Mouse (Mus musculus): ENCODE measurements at regions not wholly inside any gene's neighbourhood (a gene's known extent, or its start where the extent isn't known, plus 50 kb on each side); places are given as distances from the start of the nearest gene placed in this dataset.

DNA sequence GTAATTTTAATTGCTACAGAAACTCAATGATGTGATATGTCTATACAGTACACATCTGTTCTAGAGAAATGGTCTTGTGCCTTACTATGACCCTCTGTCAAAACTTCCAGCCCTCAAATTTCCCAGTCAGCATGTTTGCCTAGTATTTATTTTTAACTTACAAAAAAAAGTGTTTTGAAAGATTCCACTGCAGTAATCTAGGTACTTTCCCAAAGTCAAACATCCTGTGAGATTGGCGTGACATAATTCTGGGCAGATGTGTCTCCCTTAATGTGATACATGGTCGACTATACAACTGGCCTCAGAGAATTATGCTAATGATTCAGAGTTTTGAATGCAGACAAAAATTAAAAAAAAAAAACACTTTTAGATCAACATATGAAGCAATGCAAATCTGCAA lies 856.8 kb downstream of the Slc4a3 start:
- Histone ChIP-seq H3K4me3 (replicated peaks; ENCODE audit: low read length) (no peak overlapping the region), H3K9me3 (ENCODE audit: control insufficient read depth, low read length) (no peaks in the 10 kb centered on the region), H3K27ac (no peak overlapping the region), H3K4me1 (replicated peaks; ENCODE audit: control insufficient read depth, insufficient read depth, low read length) (no peaks in the 10 kb centered on the region), H3K27me3 (ENCODE audit: control insufficient read depth, insufficient read depth, low read length) (no peaks in the 10 kb centered on the region), H3K4me2 (replicated peaks) (no peak overlapping the region), H3K36me3 (replicated peaks; ENCODE audit: control insufficient read depth, insufficient read depth) (no peaks in the 10 kb centered on the region), H3K9ac (no peak overlapping the region)
- peak; percentile 21 for DNase-seq (ENCODE audit: low spot score)
- no peak for ATAC-seq (ENCODE audit: low FRiP score)
- WGBS: 70% methylated on average over 2 of the region's 2 CpGs

DNA sequence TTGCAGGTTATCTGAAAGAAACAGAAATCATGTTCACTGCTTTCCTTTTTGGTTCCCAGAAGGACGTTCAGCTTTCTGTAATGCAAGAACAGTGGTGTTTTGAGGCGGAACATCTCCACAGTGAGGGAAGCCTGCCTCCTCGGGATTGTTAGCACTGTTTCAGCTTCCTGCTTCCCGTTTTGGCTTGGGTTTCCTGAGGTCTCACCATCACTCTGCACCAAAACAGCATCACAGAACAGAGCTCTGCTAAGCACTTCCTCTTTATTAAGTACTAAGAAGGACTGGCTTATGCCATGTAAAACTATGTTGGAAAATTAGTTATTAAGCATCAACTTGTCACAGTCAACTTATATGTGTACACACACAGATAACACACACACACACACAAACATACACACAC lies 857.9 kb downstream of the Slc4a3 start:
- Histone ChIP-seq H3K4me3 (replicated peaks; ENCODE audit: low read length) (no peak overlapping the region), H3K27me3 (ENCODE audit: control insufficient read depth, insufficient read depth, low read length) (no peaks in the 10 kb centered on the region), H3K9me3 (ENCODE audit: control insufficient read depth, low read length) (no peaks in the 10 kb centered on the region), H3K4me1 (replicated peaks; ENCODE audit: control insufficient read depth, insufficient read depth, low read length) (no peaks in the 10 kb centered on the region), H3K27ac (no peak overlapping the region), H3K9ac (no peak overlapping the region), H3K36me3 (replicated peaks; ENCODE audit: control insufficient read depth, insufficient read depth) (no peaks in the 10 kb centered on the region), H3K4me2 (replicated peaks) (no peak overlapping the region)
- peak; percentile 17 for DNase-seq (ENCODE audit: low spot score)
- WGBS: 78% methylated on average over 4 of the region's 4 CpGs
- ATAC-seq (ENCODE audit: low FRiP score): no peak

DNA sequence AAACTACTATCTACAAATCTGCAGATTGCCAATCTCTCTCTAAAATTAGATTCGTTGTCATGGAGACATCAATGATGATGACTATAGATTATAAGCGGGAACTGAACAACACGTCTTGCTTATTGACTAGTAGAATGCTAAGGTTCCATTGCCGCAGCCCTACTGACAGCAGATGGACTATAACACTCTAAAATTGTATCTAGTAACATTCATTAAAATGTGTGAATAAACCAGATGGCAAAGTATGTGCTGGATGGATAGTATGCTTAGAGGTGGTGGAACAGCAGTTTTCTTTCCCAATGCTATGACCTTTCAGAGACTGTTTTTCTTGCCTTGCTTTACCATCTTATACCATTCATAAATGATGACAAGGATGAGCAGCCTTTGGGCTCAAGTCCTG lies 864.7 kb downstream of the Slc4a3 start:
- 88% methylated on average over 4 of the region's 4 CpGs for WGBS
- H3K27me3 ChIP-seq (ENCODE audit: control insufficient read depth, insufficient read depth, low read length): no peaks in the 10 kb centered on the region
- H3K36me3 ChIP-seq (replicated peaks; ENCODE audit: control insufficient read depth, insufficient read depth): no peaks in the 10 kb centered on the region
- H3K27ac ChIP-seq: no peak overlapping the region
- ATAC-seq (ENCODE audit: low FRiP score) (no peak), DNase-seq (ENCODE audit: low spot score) (no peak)
- H3K9me3 ChIP-seq (ENCODE audit: control insufficient read depth, low read length): no peaks in the 10 kb centered on the region
- H3K4me3 ChIP-seq (replicated peaks; ENCODE audit: low read length): no peak overlapping the region
- no peak overlapping the region for H3K4me2 ChIP-seq (replicated peaks)
- H3K9ac ChIP-seq: no peak overlapping the region
- H3K4me1 ChIP-seq (replicated peaks; ENCODE audit: control insufficient read depth, insufficient read depth, low read length): no peaks in the 10 kb centered on the region

DNA sequence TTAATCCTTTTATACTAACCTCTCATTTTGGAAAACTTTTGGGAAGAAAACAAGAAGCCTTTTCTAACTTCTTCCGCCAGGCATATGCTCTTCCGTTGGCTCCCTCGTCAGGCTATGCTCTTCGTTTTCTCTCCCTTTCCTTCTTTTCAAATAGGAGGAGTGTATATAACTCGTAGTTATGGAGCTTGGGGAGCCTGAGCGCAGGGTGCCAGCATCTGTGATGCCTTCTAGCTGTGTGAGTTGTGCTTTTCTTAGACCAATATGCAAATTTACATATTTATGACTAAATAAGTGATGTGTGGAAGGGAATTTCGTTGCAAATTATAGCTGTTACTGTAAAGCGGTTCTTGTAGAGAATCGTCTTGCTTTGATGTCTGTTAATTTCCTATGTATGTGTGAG lies 874.5 kb downstream of the Slc4a3 start:
- Histone ChIP-seq H3K27me3 (ENCODE audit: control insufficient read depth, insufficient read depth, low read length) (no peaks in the 10 kb centered on the region), H3K9ac (no peak overlapping the region), H3K36me3 (replicated peaks; ENCODE audit: control insufficient read depth, insufficient read depth) (no peaks in the 10 kb centered on the region), H3K9me3 (ENCODE audit: control insufficient read depth, low read length) (no peaks in the 10 kb centered on the region), H3K27ac (no peak overlapping the region), H3K4me3 (replicated peaks; ENCODE audit: low read length) (no peak overlapping the region), H3K4me1 (replicated peaks; ENCODE audit: control insufficient read depth, insufficient read depth, low read length) (no peaks in the 10 kb centered on the region), H3K4me2 (replicated peaks) (no peak overlapping the region)
- no peak for ATAC-seq (ENCODE audit: low FRiP score)
- WGBS: 87% methylated on average over 9 of the region's 9 CpGs
- DNase-seq (ENCODE audit: low spot score): no peak

DNA sequence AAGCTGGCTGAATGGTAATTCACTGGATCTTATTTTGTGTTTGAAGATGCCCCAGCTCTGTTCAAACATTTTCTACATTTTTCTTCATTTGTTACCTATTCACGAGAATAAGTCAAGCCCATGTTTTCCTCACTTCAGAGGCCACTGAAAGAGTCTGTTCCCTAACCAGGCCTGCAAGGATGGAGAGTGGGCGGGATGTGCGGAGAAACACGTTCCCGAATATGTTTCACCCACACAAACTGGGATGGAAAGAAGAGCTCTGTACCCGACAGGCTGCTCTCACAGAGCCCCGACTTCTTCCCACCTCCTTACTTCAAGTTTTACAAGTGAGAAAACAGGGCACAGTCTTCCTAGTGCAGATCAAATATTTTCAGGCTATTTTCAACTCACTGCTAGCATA lies 881.4 kb downstream of the Slc4a3 start:
- no peak overlapping the region for H3K27ac ChIP-seq
- DNase-seq (ENCODE audit: low spot score) (no peak), ATAC-seq (ENCODE audit: low FRiP score) (no peak)
- no peaks in the 10 kb centered on the region for H3K4me1 ChIP-seq (replicated peaks; ENCODE audit: control insufficient read depth, insufficient read depth, low read length)
- 83% methylated on average over 7 of the region's 7 CpGs for WGBS
- no peak overlapping the region for H3K4me3 ChIP-seq (replicated peaks; ENCODE audit: low read length)
- no peaks in the 10 kb centered on the region for H3K27me3 ChIP-seq (ENCODE audit: control insufficient read depth, insufficient read depth, low read length)
- no peak overlapping the region for H3K9ac ChIP-seq
- H3K36me3 ChIP-seq (replicated peaks; ENCODE audit: control insufficient read depth, insufficient read depth): no peaks in the 10 kb centered on the region
- H3K4me2 ChIP-seq (replicated peaks): no peak overlapping the region
- H3K9me3 ChIP-seq (ENCODE audit: control insufficient read depth, low read length): no peaks in the 10 kb centered on the region

DNA sequence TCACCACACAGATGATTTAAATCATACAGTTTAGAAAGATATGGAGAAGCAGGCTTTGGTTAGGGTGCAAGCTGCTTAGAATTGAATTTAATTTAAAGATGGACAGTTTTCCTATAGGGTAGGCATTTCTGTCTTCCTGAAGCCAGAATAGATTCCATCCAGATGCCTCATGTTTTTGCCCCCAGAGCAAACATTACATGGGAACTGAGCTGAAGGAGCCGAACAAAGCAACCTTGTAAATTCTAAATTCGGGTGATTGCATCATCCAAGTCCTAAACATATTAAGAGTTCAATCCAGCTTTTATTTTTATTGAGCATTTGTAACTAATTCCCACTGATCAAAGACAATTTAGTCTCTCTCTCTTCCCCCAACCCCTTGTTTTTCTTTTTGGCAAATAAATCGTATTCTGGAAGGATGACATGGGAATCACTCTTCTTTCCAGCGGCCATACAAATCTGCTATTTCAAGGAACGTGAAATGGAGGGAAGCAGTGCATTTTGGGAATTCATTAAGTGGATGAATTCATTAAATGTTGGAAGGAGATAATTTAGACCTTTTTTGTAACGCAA lies 884.1 kb downstream of the Slc4a3 start:
- Histone ChIP-seq H3K27me3 (ENCODE audit: control insufficient read depth, insufficient read depth, low read length) (no peaks in the 10 kb centered on the region), H3K9me3 (ENCODE audit: control insufficient read depth, low read length) (no peaks in the 10 kb centered on the region), H3K9ac (no peak overlapping the region), H3K4me3 (replicated peaks; ENCODE audit: low read length) (no peak overlapping the region), H3K4me1 (replicated peaks; ENCODE audit: control insufficient read depth, insufficient read depth, low read length) (peaks cover 12% of the 10 kb centered on the region), H3K4me2 (replicated peaks) (no peak overlapping the region), H3K36me3 (replicated peaks; ENCODE audit: control insufficient read depth, insufficient read depth) (no peaks in the 10 kb centered on the region), H3K27ac (no peak overlapping the region)
- 68% methylated on average over 6 of the region's 6 CpGs for WGBS
- DNase-seq (ENCODE audit: low spot score) (no peak), ATAC-seq (ENCODE audit: low FRiP score) (no peak)

DNA sequence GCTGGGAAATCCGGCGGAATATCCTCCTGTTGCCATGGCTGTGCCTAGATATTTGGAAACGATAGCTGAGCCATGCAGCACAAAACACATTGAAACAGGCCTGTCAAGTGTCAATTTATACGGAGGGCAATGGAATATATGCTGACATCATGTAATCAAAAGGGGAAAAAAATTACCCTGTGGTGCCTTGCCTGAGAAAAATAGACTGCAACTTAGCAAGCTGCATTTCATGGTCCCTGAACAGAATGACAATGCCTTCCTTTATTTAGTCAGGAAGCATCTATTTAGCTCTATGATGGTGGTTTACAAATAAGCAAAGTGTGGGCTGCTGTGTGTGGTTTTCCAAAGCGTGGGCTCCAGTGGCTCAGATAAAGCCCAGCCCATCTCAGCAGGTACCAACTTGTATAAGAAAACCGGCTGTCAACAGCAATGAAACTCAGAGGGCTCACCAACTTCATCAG lies 887.4 kb downstream of the Slc4a3 start:
- ATAC-seq (ENCODE audit: low FRiP score): peak; percentile 34; the same call in 1 of the 2 replicates
- H3K36me3 ChIP-seq (replicated peaks; ENCODE audit: control insufficient read depth, insufficient read depth): no peaks in the 10 kb centered on the region
- 9% methylated on average over 6 of the region's 6 CpGs for WGBS

DNA sequence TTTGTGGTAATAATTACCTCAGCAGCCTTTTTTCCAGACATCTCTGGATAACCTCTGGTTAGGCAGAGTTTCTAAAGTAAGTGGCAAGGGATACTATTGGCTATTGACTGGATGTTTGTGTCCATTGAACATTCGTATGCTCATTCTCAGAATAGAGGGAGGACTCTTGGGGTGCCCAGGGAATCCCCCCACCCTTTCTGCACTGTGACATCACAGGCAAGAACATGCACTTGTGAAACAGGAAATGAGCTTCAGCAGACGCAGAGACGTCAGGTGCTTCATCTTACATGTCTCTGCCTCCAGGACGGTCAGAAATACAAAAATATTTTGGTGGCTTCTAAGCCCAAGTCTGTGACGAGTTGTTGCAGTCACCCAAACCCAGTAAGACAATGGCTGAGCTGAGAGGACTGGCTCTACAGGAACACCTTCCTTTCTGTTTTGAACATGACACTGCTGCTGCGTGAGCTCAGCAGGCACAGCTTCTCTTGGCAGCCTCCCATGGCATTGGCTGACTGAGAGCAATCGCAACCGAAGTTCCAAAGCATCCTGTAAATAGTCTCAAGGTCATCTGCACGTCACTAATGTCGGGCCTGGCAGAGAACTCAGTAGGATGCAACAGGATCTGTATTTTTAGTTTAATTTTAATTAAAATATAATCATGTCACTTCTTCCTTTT lies 904.6 kb downstream of the Slc4a3 start:
- 64% methylated on average over 10 of the region's 10 CpGs for WGBS
- Histone ChIP-seq H3K9ac (no peak overlapping the region), H3K27ac (no peak overlapping the region), H3K4me1 (replicated peaks; ENCODE audit: control insufficient read depth, insufficient read depth, low read length) (0 out of 2 replicates have a peak, but pooled peaks cover 5% of the 10 kb centered on the region), H3K4me2 (replicated peaks) (no peak overlapping the region), H3K9me3 (ENCODE audit: control insufficient read depth, low read length) (no peaks in the 10 kb centered on the region), H3K36me3 (replicated peaks; ENCODE audit: control insufficient read depth, insufficient read depth) (no peaks in the 10 kb centered on the region), H3K27me3 (ENCODE audit: control insufficient read depth, insufficient read depth, low read length) (no peaks in the 10 kb centered on the region), H3K4me3 (replicated peaks; ENCODE audit: low read length) (no peak overlapping the region)
- DNase-seq (ENCODE audit: low spot score): no peak
- no peak for ATAC-seq (ENCODE audit: low FRiP score)

More for the DNA sequence above, 887.4 kb downstream of the Slc4a3 start:
- H3K27me3 ChIP-seq (ENCODE audit: control insufficient read depth, insufficient read depth, low read length): no peaks in the 10 kb centered on the region
- H3K4me2 ChIP-seq (replicated peaks): no peak overlapping the region
- no peak overlapping the region for H3K4me3 ChIP-seq (replicated peaks; ENCODE audit: low read length)
- no peaks in the 10 kb centered on the region for H3K9me3 ChIP-seq (ENCODE audit: control insufficient read depth, low read length)
- H3K4me1 ChIP-seq (replicated peaks; ENCODE audit: control insufficient read depth, insufficient read depth, low read length): peaks cover 12% of the 10 kb centered on the region
- no peak overlapping the region for H3K27ac ChIP-seq
- H3K9ac ChIP-seq: no peak overlapping the region
- peak; percentile 42 for DNase-seq (ENCODE audit: low spot score)

DNA sequence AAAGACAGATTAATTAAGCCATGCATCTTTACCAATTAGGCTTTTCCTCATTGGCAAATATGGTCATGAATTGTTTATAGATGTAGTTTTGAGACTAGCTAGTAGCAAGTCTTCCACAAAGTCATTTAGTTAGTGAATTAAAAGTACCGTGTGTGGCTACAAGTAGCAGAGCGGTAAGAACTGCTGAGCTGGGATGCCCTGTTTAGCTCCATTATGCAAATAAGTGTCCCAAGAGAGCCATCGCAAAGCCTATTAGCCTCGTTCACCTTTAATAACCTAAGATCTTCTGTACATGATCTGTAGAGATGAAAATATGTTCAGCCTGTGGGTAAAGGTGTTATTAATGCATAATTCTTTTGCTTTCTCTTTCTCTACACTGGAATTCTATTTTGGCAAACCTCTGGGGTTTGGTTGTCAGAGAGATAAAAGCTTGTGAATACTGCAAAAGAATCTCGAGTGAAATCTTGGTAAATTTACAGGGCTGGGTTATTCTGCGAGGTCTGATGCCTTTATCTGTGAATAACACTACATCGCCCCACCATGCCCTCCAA lies 907.2 kb downstream of the Slc4a3 start:
- Histone ChIP-seq H3K9me3 (ENCODE audit: control insufficient read depth, low read length) (no peaks in the 10 kb centered on the region), H3K4me3 (replicated peaks; ENCODE audit: low read length) (no peak overlapping the region), H3K27ac (no peak overlapping the region), H3K36me3 (replicated peaks; ENCODE audit: control insufficient read depth, insufficient read depth) (no peaks in the 10 kb centered on the region), H3K4me2 (replicated peaks) (no peak overlapping the region), H3K4me1 (replicated peaks; ENCODE audit: control insufficient read depth, insufficient read depth, low read length) (0 out of 2 replicates have a peak, but pooled peaks cover 5% of the 10 kb centered on the region), H3K9ac (no peak overlapping the region), H3K27me3 (ENCODE audit: control insufficient read depth, insufficient read depth, low read length) (no peaks in the 10 kb centered on the region)
- ATAC-seq (ENCODE audit: low FRiP score): no peak
- peak; percentile 55 for DNase-seq (ENCODE audit: low spot score)
- 53% methylated on average over 7 of the region's 7 CpGs for WGBS
